Comparison of ENCODE assay signal across 10 mouse cellular contexts in genomic region chr1:18106720-18107355, GRCm38 (mm10). TPM values are rescaled to one million over a fixed set of nuclear protein-coding genes. Genes with fewer than 3 reads are reported as not detected.
A peak's percentile ranks its signal among the peaks of the same experiment; 100 is the strongest.
DNase-seq lines count a peak whose midpoint lies in the region; ATAC-seq and TF ChIP-seq lines count a peak whose summit lies in the region.
"Had no signal": no experiment of that assay in that cellular context is flagged by ENCODE, and none has a peak within 500 bp of the region (broad histone marks: within the 10 kb centered on the region; RNA-seq: fewer than 3 reads in every experiment).

No protein-coding gene starts in this region.

- no peak for TF ChIP-seq EP300 in stomach, postnatal 0 days (optimal IDR thresholded peaks at IDR 0.05)

- no peak overlapping the region for H3K27ac ChIP-seq in lung, embryonic 14.5 days (ENCODE audit: low read depth)
- H3K27ac ChIP-seq in hindbrain, embryonic 12.5 days = no peak overlapping the region
- no peak overlapping the region for H3K27ac ChIP-seq in stomach, postnatal 0 days (replicated peaks)
- H3K27ac ChIP-seq: limb, embryonic 15.5 days had no signal

- ATAC-seq in lung, embryonic 14.5 days (ENCODE audit: insufficient read depth) = no peak
- peak; percentile 50; the same call in 1 of the 2 replicates for ATAC-seq in hindbrain, embryonic 12.5 days (ENCODE audit: low FRiP score)
- ATAC-seq in stomach, postnatal 0 days (ENCODE audit: low FRiP score, low TSS enrichment) = no peak

- no peaks in the 10 kb centered on the region for H3K36me3 ChIP-seq in lung, embryonic 14.5 days (ENCODE audit: insufficient read depth)
- no peaks in the 10 kb centered on the region for H3K36me3 ChIP-seq in hindbrain, embryonic 12.5 days
- no peaks in the 10 kb centered on the region for H3K36me3 ChIP-seq in stomach, postnatal 0 days (ENCODE audit: control insufficient read depth, insufficient read depth, low read length)
- H3K36me3 ChIP-seq: limb, embryonic 15.5 days had no signal

- no peak overlapping the region for H3K4me3 ChIP-seq in lung, embryonic 14.5 days (ENCODE audit: low read depth, low read length)
- H3K4me3 ChIP-seq in hindbrain, embryonic 12.5 days = no peak overlapping the region
- no peak overlapping the region for H3K4me3 ChIP-seq in stomach, postnatal 0 days (ENCODE audit: low read depth, low read length)
- H3K4me3 ChIP-seq: limb, embryonic 15.5 days had no signal

- DNase-seq in lung, embryonic 14.5 days = peak; percentile 72
- no peak for DNase-seq in lung, postnatal 25 days (ENCODE audit: low spot score)
- DNase-seq in brain, embryonic 18.5 days (ENCODE audit: low read depth, low spot score) = peak; percentile 40
- DNase-seq in stomach, postnatal 0 days (ENCODE audit: low spot score) = no peak
- DNase-seq in urinary bladder, postnatal 4 days (ENCODE audit: low spot score in 2 of 2) = no peak
- DNase-seq in kidney, adult 8-10 months = no peak

- H3K9ac ChIP-seq in lung, embryonic 14.5 days = no peak overlapping the region
- no peak overlapping the region for H3K9ac ChIP-seq in hindbrain, embryonic 12.5 days
- no peak overlapping the region for H3K9ac ChIP-seq in stomach, postnatal 0 days (ENCODE audit: low read length)
- H3K9ac ChIP-seq: limb, embryonic 15.5 days had no signal

- no peaks in the 10 kb centered on the region for H3K9me3 ChIP-seq in lung, embryonic 14.5 days (ENCODE audit: low read depth, low read length)
- H3K9me3 ChIP-seq in hindbrain, embryonic 12.5 days (replicated peaks) = no peaks in the 10 kb centered on the region
- no peaks in the 10 kb centered on the region for H3K9me3 ChIP-seq in stomach, postnatal 0 days (ENCODE audit: control insufficient read depth, low read length)
- H3K9me3 ChIP-seq: limb, embryonic 15.5 days had no signal

- TF ChIP-seq CTCF in lung, embryonic 14.5 days (IDR thresholded peaks at IDR 0.05; ENCODE audit: low read depth) = peak; percentile 58
- TF ChIP-seq CTCF in stomach, postnatal 0 days (IDR thresholded peaks at IDR 0.05; ENCODE audit: low read depth) = peak; percentile 78

- H3K4me1 ChIP-seq in lung, embryonic 14.5 days (ENCODE audit: insufficient read depth) = no peaks in the 10 kb centered on the region
- H3K4me1 ChIP-seq in hindbrain, embryonic 12.5 days = no peaks in the 10 kb centered on the region
- no peaks in the 10 kb centered on the region for H3K4me1 ChIP-seq in stomach, postnatal 0 days (replicated peaks; ENCODE audit: control insufficient read depth, insufficient read depth)
- H3K4me1 ChIP-seq: limb, embryonic 15.5 days had no signal

- 33% methylated on average over 5 of the region's 5 CpGs for WGBS in lung, embryonic 14.5 days
- WGBS in hindbrain, embryonic 12.5 days = 37% methylated on average over 5 of the region's 5 CpGs
- 34% methylated on average over 5 of the region's 5 CpGs for WGBS in stomach, postnatal 0 days

- no peaks in the 10 kb centered on the region for H3K27me3 ChIP-seq in lung, embryonic 14.5 days (ENCODE audit: insufficient read depth, low read length)
- peaks cover 10% of the 10 kb centered on the region for H3K27me3 ChIP-seq in hindbrain, embryonic 12.5 days
- no peaks in the 10 kb centered on the region for H3K27me3 ChIP-seq in stomach, postnatal 0 days (ENCODE audit: control insufficient read depth, insufficient read depth, low read length)
- H3K27me3 ChIP-seq: limb, embryonic 15.5 days had no signal

- no peak overlapping the region for H3K4me2 ChIP-seq in lung, embryonic 14.5 days
- H3K4me2 ChIP-seq in hindbrain, embryonic 12.5 days (replicated peaks) = no peak overlapping the region
- H3K4me2 ChIP-seq in stomach, postnatal 0 days (replicated peaks; ENCODE audit: low read depth) = no peak overlapping the region
- H3K4me2 ChIP-seq: limb, embryonic 15.5 days had no signal

RNA-seq across cellular contexts. Expression of gene Crisp4, which starts 38.9 kb away (rescaled TPM):
- polyA plus RNA-seq in lung, embryonic 14.5 days (2014; fragmentation: Nextera tagmentation; extraction: Ambion mirVana) = not detected in 2 replicates
- not detected in 2 replicates for polyA plus RNA-seq in hindbrain, embryonic 12.5 days (2016; fragmentation: Nextera tagmentation; extraction: Ambion mirVana)
- polyA plus RNA-seq in stomach, postnatal 0 days (2015; fragmentation: Nextera tagmentation; extraction: Ambion mirVana) = not detected in 2 replicates
- polyA plus RNA-seq: heart, embryonic 16.5 days; limb, embryonic 15.5 days; small intestine, adult 2 months had no signal

Comparison
In these comparisons a context has a peak if more than half of its experiments do, and no peak if none do; other contexts are left out.
1. DNase-seq: peak in lung, embryonic 14.5 days (single experiment) and brain, embryonic 18.5 days (single experiment); none in lung, postnatal 25 days (single experiment), stomach, postnatal 0 days (single experiment), urinary bladder, postnatal 4 days (0 of 2) and kidney, adult 8-10 months (0 of 2).